Mouse (Mus musculus) liver, embryonic 14.5 days (tissue): ENCODE measurements around the gene Acvr2b. TPM values are rescaled to one million over a fixed set of nuclear protein-coding genes. Genes with fewer than 3 reads are reported as not detected.
A peak's percentile ranks its signal among the peaks of the same experiment; 100 is the strongest.

ENCODE experiments used
- ATAC-seq: fragments of 200-750 bp; cut with Nextera tagmentation; 2 replicates; pipeline ENCODE4 v1.8.0; 2017; ENCODE audit warnings: moderate number of reproducible peaks, mild to moderate bottlenecking, moderate library complexity; ENCODE audit not compliant: insufficient read depth
- DNase-seq, 3 experiments: peaks; one replicate each; pipeline ENCODE4 v3.0.0-alpha.2; 2012 to 2013; ENCODE audit warnings: low read depth in 3 of 3, low spot score in 3 of 3
- H3K27ac ChIP-seq: fragments of 300-500 bp; sonication (generic); 2 replicates; pipeline ENCODE4 v1.5.1; 2014; ENCODE audit warnings: moderate library complexity, mild to moderate bottlenecking, control low read depth, inconsistent platforms
- H3K27me3 ChIP-seq: fragments of 300-500 bp; sonication (generic); 2 replicates; pipeline ENCODE4 v1.6.1; 2014; ENCODE audit warnings: mild to moderate bottlenecking, low read length, moderate library complexity; ENCODE audit not compliant: control insufficient read depth, insufficient read depth
- H3K36me3 ChIP-seq: fragments of 300-500 bp; sonication (generic); replicated peaks from 2 replicates; pipeline ENCODE4 v1.6.1; 2014; ENCODE audit warnings: low read depth; ENCODE audit not compliant: control insufficient read depth, insufficient read depth
- H3K4me1 ChIP-seq, 2 experiments: fragments of 200-500 bp in 1 of 2; fragments of 300-500 bp in 1 of 2; sonication (generic) in 1 of 2; replicated peaks; 2 replicates each; pipeline ENCODE4 v1.6.1; 2012 to 2014; ENCODE audit warnings: antibody characterized with exemption in 1 of 2, inconsistent platforms in 1 of 2, low read length in 1 of 2; ENCODE audit not compliant: control insufficient read depth in 2 of 2, insufficient read depth in 2 of 2
- H3K4me2 ChIP-seq: fragments of 300-500 bp; sonication (generic); 2 replicates; pipeline ENCODE4 v1.6.1; 2014; ENCODE audit warnings: low read depth, mild to moderate bottlenecking, control low read depth, moderate library complexity
- H3K4me3 ChIP-seq, 2 experiments: fragments of 200-500 bp in 1 of 2; fragments of 300-500 bp in 1 of 2; sonication (generic) in 1 of 2; 2 replicates each; pipeline ENCODE4 v1.5.1; 2012 to 2014; ENCODE audit warnings: low read depth in 2 of 2, low read length in 2 of 2, mild to moderate bottlenecking in 2 of 2, control low read depth in 1 of 2, inconsistent platforms in 1 of 2, moderate library complexity in 1 of 2; ENCODE audit not compliant: insufficient read depth in 1 of 2
- H3K9ac ChIP-seq: fragments of 300-500 bp; sonication (generic); replicated peaks from 2 replicates; pipeline ENCODE4 v1.6.1; 2014; ENCODE audit warnings: mild to moderate bottlenecking, control low read depth, moderate library complexity
- H3K9me3 ChIP-seq: fragments of 300-500 bp; sonication (generic); 2 replicates; pipeline ENCODE4 v1.6.1; 2016; ENCODE audit warnings: low read length, mixed read lengths; ENCODE audit not compliant: control insufficient read depth
- CTCF ChIP-seq: IDR thresholded peaks from 2 replicates; pipeline ENCODE4 v1.5.1; 2016; ENCODE audit warnings: antibody characterized with exemption, low read depth, control low read depth
- EP300 ChIP-seq: IDR thresholded peaks from 2 replicates; pipeline ENCODE4 v1.6.1; 2016; ENCODE audit warnings: antibody characterized with exemption, low read depth
- WGBS: fragments of 180-500 bp; shearing (Covaris S2); extraction: QIAGEN DNeasy Blood & Tissue Kit; methylation state at CpG from one replicate; pipeline ENCODE4 v1.1.7; 2014; ENCODE audit not compliant: insufficient replicate concordance; 5-methylcytosine and 5-hydroxymethylcytosine counted together
- polyA plus RNA-seq, 2 experiments: library from polyadenylated mRNA; depleted of rRNA in 1 of 2; stranded (reverse) in 1 of 2; unstranded in 1 of 2; fragments of >200 nt; fragmentation: Nextera tagmentation in 1 of 2; extraction: Ambion mirVana in 1 of 2; gene quantifications; 2 replicates each; pipeline versions ENCODE4 v1.2.1 to v1.2.3; 2012 to 2014

Gene Acvr2b
- polyA plus RNA-seq, 2 experiments: 0.69 to 1.5 TPM

DNA sequence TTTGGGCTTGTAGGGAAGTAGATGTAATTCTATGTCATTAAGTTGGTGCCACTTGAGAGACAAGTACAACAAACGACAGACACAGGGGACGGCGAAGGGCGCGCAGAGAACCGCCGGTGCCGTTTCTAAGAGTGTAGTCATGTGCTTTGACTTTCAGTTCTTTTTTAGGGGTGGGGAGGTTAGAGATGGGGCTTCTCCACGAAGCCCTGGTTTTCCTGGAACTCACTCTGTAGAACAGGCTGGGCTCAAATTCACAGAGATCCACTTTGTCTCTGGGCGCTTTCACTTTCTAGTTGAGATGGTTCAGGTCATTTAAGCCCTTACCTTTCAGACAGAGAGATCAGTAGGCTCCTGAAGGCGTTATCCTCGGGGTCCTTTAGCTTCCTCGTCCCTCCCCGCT, 54.0 kb downstream of the Acvr2b start:
- ATAC-seq (no peak), DNase-seq (no peak)
- Histone ChIP-seq H3K27me3 (no peaks in the 10 kb centered on the region), H3K27ac (no peak overlapping the region), H3K9ac (no peak overlapping the region), H3K36me3 (peaks cover 7% of the 10 kb centered on the region; the same call in 1 of the 2 replicates), H3K9me3 (no peaks in the 10 kb centered on the region), H3K4me2 (no peak overlapping the region), H3K4me1 (no peaks in the 10 kb centered on the region), H3K4me3 (no peak overlapping the region)
- no peak for TF ChIP-seq CTCF
- WGBS: 75% methylated on average over 14 of the region's 14 CpGs

DNA sequence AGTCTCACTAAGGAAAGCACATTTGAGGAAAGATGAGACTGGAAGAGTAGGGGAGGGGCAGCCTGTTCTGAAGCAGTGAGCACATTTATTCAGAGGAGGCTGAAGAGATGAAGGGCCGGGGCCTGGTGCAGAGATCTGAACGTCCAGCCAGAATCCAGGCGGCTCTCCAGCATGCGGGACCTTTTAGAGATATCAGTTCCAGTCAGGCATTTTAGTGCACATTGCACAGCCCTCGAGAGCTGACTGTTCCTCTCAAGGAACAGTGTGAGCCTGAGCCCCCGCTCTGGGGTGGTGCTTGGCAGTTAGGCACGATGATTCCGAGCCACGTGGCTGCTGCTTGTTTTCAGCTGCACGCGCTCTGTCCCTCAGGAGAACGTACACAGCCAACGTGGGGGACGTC, 55.2 kb downstream of the Acvr2b start:
- H3K27me3 ChIP-seq: no peaks in the 10 kb centered on the region
- H3K27ac ChIP-seq: no peak overlapping the region
- H3K4me2 ChIP-seq: no peak overlapping the region
- TF ChIP-seq CTCF (no peak), EP300 (no peak)
- ATAC-seq (no peak), DNase-seq (no peak)
- H3K4me3 ChIP-seq: no peak overlapping the region
- peaks cover 4% of the 10 kb centered on the region; the same call in 1 of the 2 replicates for H3K36me3 ChIP-seq
- no peak overlapping the region for H3K9ac ChIP-seq
- H3K4me1 ChIP-seq: no peaks in the 10 kb centered on the region
- H3K9me3 ChIP-seq: no peaks in the 10 kb centered on the region
- WGBS: 78% methylated on average over 14 of the region's 14 CpGs

- no peak for TF ChIP-seq EP300
- peak; percentile 94 for TF ChIP-seq CTCF
- H3K27me3 ChIP-seq: no peaks in the 10 kb centered on the region
- H3K9ac ChIP-seq: no peak overlapping the region
- H3K4me3 ChIP-seq: no peak overlapping the region
- DNase-seq: peak in 1 of 3 experiments; percentile 26
- no peak for ATAC-seq
- peaks cover 6% of the 10 kb centered on the region for H3K36me3 ChIP-seq
- H3K4me2 ChIP-seq: no peak overlapping the region
- no peaks in the 10 kb centered on the region for H3K9me3 ChIP-seq
- H3K27ac ChIP-seq: no peak overlapping the region
- 41% methylated on average over 8 of the region's 8 CpGs for WGBS
- H3K4me1 ChIP-seq: no peaks in the 10 kb centered on the region
Observed at GRCm38 (mm10) chr9:119460410-119460809, 58.5 kb downstream of the Acvr2b start.

DNA sequence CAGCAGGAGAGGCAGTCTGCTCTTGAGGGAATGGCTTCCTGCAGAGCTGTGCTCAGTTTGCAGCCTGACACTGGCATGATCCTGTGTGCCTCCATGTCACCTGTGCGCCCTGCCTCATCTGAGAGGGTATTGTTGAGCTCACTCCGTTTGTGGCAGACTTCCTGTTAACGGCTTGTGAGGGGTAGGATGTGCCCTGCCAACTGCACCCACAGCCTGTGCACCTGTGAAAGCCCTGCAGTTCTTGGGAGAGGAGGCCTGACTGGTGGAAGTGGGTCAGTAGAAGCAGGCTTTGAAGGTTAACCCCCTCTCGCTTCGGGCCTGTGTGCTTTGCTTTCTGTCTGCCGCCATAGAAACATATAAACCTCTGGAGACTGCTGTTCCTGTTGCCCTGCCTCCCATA, 63.1 kb downstream of the Acvr2b start:
- H3K27ac ChIP-seq: no peak overlapping the region
- H3K9me3 ChIP-seq: no peaks in the 10 kb centered on the region
- WGBS: 85% methylated on average over 6 of the region's 6 CpGs
- H3K27me3 ChIP-seq: no peaks in the 10 kb centered on the region
- no peak overlapping the region for H3K4me3 ChIP-seq
- DNase-seq (no peak), ATAC-seq (no peak)
- no peak overlapping the region for H3K4me2 ChIP-seq
- no peak overlapping the region for H3K9ac ChIP-seq
- TF ChIP-seq CTCF: no peak
- TF ChIP-seq EP300: no peak
- peaks cover 6% of the 10 kb centered on the region for H3K36me3 ChIP-seq
- peaks cover 8 to 12% of the 10 kb centered on the region in 2 experiments for H3K4me1 ChIP-seq

GRCm38 (mm10) chr9:119465595-119465994, 63.7 kb downstream of the Acvr2b start:
- Histone ChIP-seq H3K27me3 (no peaks in the 10 kb centered on the region), H3K4me3 (no peak overlapping the region), H3K27ac (no peak overlapping the region), H3K9me3 (no peaks in the 10 kb centered on the region), H3K4me2 (no peak overlapping the region), H3K4me1 (peaks cover 8 to 15% of the 10 kb centered on the region in 2 experiments), H3K9ac (no peak overlapping the region), H3K36me3 (peaks cover 6% of the 10 kb centered on the region)
- no peak for TF ChIP-seq EP300
- peak; percentile 42 for TF ChIP-seq CTCF
- 83% methylated on average over 7 of the region's 7 CpGs for WGBS
- DNase-seq: no peak
- ATAC-seq: no peak
